Mouse (Mus musculus): ENCODE measurements around the gene Iqcf3.
A peak's percentile ranks its signal among the peaks of the same experiment; 100 is the strongest.

The Iqcf3 gene

DNA sequence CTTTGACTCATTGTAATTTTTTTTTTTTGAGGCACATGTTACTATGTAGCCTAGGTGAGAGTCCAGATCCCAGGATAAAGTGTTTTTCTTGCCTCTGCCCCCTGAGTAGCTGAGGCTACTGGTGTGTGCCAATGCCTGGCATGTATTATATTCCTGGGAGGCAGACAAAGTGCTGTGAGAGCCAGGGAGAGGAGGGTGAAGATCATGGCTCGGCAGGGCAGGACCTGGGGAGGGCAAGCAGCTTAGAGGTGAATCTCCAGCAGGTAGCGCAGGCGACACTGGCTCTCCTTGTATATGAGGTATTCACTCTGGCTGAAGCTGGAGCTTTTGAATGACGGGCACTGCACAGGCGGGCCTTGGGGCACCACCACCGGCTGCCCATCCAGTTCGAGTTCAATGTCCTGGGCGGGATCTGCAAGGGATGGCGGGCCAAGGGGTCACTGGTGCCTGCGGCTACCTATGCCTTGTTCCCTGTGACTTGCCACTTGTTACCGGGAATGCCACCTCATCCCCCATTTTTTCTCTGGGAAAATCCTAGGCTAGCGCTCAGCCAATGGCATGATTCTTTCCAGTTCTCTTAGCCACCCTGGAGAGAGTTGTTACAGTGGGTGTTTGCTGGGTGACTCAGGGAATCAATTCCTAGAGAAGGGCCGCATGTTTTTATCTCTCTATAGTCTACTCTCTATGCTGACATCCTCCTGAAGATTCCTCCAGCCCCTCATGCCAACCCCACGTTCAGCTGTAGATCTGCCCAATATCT lies 90.3 kb downstream of the Iqcf3 start:
- no peak for DNase-seq

DNA sequence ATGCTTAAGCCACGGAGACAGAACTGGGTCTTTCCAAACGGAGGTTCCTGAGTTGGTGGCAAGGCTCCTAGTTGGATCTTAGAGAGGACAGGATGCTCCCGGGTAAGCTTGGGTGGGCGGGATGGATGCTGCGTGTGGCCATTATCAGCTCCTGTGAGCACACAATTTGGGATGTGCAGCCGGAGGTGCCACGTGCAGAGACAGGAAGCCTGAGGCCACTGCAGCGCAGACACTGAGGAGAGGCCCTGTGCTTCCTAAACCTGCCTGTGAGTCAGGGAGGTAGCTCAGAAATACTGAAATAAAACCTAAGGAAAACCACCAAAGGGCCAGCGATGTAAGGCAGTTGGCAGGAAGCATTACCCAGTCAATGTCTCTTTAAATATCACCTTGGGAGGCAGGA lies 91.7 kb downstream of the Iqcf3 start:
- DNase-seq = no peak

DNA sequence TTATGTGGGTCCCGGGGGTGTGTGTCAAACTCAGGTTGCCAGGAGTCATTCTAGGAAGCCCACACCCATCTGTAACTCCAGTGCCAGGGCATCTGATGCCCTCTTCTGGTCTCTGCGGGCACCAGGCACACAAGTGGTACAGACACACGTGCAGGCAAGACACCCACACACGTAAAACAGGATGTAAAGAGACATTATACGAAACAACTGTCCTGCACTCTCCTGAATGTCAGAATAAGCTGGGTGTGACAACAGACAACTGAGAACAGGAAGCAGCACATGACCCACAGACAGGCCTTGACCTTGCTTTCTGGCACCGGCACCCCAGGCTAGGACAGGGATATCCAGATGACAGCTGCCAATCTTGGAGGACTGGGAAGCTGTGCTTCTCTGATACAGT lies 92.1 kb downstream of the Iqcf3 start:
- DNase-seq = no peak

DNA sequence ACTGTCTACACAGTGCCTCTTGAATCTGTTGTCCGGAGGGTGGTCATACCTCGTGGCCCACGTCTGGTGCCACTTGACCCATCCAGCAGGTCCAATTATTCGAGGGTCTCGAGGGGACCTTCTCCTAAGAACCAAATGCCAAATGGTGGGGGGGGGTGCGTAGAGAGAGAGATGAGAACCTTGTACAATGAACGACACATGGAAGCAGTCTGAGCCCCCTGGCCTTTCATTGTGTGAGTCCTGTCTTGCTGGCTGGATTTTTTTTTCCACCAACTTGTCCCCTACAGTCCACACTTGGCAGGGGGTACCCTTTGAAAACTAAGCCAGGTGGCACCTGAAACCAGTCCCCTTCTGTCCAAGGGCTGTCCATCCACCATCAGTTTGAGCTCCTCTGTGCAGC lies 93.7 kb downstream of the Iqcf3 start:
- no peak for DNase-seq

DNA sequence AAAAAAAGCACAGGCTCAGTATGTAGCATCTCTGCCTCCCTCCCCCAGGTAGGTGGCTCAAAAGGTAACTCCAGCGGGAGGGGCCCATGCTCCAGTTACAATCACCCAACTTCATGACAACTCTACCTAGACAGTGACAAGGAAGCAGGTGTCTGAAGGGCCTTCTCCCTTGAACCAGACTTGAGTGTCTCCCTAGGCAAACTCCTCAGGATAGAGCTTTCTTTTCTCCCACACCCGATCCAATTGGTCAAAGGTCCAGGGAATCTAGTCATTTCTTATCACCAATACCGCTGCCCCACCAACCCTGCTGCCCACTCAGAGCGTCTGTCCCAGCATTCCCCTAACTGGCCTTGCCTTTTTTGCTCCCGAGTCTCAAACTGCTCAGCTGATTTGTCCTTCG lies 94.7 kb downstream of the Iqcf3 start:
- DNase-seq = no peak

DNA sequence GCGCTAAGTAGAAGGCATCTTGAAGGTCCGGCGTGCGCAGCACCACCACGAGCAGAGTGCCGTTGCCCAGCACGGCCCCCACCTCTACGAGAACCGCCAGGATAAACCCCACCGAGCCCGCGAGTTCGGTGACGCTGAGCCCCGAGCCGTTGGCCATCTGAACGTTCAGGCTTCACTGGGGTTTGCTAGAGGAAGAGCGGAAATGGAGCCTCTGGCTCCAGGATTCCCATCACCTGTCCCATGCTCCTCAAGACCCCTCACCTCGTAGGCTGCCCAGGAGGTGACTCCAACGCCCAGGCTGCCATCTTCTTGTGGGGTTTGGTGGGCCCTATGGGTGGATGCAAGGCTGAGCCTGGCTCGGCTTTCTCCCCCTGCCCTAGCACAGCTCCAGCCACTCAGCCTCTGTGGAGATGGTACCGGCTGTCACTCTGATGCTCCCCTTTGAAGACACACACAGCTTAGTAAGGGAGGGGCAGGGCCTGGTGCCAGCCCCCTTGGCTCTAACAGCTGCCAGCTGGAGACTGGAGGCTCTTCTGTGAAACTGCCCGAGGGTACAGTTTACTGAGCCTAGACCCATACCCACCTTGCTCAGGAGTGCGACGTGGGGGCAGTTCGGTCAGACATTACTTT lies 95.7 kb downstream of the Iqcf3 start, which contains the start of gene Gpr62:
Gene Gpr62 (minus strand): TSS at position 368 of the 630 bp plus-strand sequence.
- DNase-seq = no peak

DNA sequence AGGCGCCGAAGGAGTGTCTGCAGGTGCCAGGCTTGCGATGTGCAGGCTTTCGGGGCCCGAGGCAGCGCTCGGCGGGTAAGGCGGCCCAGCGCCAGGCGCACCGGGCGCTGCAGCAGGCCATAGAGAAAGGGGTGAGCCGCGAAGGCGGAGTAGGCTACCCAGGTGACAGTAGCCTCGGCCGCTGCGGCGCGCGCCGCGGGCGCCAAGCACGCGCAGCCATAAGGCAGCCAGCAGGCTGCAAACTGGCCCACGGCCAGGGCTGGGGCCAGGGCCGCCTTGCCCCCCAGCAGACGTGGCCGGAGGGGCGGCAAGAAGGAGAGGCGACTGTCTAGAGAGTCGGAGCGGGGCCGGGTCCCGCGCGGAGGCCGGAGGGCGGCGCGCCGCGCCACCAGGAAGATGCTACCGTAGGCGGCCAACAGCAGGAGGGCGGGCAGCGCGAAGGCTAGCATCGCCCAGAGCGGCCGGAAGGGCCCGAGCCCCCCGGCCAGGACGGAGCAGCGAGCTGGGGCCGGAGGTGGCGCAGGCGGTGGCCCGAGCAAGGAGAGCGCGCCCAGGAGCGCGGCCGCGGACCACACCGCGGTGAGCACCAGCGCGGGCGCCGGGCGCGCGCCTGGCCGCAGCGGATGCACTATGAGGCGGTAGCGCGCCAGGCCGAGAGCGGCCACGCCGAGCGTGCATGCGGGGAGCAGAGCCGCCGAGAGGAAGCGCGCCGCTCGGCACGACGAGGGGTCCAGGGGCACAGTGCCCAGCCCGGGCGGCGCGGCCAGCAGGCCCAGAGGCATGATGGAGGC lies 96.5 kb downstream of the Iqcf3 start:
- peak; percentile 38 for DNase-seq

DNA sequence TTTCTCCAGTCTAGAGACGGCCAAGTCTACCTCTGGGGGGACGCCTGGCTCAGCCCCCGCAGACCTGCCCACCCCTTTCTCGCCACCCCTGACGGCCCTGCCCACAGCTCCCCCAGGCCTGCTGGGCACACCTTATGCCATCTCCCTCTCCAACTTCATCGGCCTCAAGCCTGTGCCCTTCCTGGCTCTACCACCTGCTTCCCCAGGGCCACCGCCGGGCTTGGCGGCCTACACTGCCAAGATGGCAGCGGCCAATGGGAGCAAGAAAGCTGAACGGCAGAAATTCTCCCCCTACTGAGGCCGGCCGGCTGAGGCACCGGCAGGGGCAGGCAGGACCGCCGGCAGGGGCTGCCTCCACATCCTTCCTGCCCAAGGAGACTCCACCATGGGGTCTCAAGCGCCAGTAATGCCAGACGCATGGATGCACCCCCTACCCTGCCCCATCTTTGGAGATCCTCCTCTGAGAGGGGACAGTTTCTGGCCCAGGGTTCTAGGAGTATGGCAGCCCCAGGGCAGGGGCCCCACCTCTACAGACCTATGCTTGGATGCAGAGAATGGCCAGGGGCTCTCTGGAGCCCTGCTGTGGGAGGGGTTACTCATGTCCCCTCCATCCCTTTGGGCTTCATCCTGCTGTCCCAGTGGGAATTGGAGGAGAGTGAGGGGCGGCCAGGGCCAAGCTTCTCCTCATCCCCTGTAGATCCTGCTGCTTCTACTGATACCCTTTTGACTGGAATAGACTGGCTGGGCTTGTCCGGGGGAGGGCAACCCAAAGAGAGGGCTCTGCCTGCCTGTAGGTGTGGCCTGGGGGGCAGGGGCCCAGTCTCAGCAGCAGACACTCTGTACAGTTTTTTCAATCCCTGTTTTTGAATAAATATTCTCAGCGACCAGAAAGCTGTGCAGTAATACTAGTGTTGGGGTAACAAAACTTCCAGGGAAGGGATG lies 98.0 kb downstream of the Iqcf3 start:
- DNase-seq = no peak

DNA sequence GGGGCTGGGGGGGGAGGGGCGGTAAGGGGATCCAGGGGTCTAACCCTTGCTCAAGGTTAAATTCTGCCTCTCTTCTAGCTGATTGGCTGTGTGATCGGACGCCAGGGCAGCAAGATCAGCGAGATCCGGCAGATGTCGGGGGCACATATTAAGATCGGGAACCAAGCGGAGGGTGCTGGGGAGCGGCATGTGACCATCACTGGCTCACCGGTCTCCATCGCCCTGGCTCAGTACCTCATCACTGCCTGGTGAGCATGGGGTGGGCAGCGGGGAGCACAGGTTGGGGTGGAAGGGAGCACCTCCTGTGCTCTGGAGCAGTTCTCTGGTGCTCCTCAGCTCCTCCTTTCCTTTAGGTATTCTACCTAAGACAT lies 99.0 kb downstream of the Iqcf3 start:
- DNase-seq = no peak

DNA sequence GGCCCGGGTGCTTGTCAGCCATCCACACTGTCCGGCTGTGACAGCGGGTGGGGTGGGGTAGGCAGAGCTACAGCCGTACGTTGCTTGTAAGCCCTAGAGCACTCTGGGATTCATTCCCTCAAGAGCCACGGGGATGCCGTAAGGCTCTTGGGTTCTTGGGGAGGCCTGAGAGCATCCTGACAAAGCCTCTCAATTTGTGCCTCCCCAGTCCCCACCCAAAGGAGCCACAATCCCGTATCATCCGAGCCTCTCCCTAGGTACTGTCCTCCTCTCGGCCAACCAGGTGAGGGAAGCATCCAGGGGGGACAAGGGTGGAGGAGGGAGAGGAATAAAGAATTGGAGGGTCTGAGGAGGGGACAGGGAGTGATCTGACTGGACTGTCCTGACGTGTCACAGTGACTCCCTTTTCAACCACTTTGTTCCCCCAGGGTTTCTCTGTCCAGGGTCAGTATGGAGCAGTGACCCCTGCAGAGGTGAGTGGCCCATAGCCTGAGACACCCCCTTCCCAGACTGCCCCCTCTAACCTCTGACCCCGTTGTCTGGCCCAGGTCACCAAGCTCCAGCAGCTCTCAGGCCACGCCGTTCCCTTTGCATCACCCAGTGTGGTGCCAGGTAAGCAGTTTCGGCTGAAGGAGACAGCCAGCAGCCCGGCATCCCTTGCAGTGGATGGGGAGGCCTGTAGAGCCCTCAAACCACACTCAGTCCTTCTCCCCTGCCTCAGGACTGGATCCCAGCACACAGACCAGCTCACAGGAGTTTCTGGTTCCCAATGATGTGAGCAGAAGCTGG lies 99.6 kb downstream of the Iqcf3 start:
- no peak for DNase-seq

DNA sequence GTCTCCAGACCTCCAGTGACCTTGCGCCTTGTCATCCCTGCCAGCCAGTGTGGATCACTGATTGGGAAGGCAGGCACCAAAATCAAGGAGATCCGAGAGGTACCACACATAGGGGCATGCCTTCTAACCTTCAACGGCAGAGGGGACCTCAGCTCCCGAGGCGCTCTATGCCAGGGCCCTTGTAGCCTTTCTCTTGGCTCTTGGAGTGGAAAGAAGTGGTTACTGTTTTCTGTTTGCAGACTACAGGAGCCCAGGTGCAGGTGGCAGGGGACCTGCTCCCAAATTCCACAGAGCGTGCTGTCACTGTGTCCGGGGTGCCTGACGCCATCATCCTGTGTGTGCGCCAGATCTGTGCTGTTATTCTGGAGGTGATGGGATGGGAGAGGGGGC lies 100.4 kb downstream of the Iqcf3 start:
- DNase-seq = no peak

DNA sequence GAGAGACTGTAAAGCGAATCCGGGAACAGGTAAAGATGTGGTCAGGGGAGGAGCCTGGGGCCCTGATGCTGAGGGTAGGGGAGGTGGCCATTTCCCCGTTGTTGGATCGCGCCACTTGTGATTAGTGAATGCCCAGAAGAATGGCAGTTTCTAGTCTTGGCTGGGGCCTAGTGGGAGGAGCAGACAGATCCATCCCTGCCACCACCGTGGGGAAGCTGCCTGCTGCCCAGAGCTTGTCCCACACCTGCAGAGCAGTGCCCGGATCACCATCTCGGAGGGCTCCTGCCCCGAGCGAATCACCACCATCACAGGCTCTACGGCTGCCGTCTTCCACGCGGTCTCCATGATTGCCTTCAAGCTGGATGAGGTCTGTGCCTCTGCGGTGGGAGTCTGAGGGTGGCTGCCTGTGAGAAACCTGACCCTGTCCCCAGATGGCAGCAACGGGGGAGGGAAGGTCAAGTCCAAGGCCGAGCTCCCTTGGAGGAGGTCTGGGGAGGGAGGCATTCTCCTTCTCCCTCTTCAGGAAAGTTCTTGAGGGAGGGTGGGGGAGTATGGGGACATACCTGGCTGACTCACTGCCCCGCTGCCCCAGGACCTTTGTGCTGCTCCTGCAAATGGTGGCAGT lies 100.9 kb downstream of the Iqcf3 start:
- no peak for DNase-seq

DNA sequence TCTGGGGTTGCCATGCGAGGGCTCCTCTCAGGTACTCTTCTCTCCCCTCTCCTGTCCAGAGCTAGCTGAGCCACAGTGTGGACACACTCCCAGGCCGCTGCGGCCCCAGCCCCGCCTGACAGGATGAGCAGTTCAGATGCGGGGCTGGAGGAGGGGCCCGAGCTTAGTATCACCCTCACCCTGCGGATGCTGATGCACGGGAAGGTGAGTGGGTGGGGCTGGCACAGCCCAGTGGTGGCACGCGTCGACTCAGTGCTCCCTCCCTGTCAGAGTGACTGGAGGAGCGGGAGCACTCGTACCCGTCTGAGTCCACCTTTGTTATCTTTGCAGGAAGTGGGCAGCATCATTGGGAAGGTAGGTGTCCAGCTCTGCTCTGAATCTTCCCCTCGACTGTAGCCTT lies 101.5 kb downstream of the Iqcf3 start:
- no peak for DNase-seq

DNA sequence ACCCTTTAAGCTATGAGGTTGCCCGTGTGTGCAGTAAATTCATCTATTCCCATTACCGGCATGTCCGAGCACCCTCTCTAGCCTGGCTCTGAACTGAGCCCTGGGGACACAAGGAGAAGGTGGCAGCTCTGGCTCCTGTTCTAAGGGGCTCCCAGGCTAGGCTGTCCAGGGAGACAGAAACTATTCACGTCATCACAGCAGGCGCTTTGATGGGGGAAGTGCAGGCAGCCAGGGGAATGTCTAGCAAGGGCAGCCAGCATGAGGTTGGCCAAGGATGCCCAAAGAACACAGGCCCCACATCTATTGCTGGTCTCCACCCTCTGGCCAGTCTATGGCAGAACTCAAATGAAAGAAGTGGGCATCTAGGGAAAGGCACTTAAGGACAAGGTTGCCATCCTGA lies 103.5 kb downstream of the Iqcf3 start:
- no peak for DNase-seq

DNA sequence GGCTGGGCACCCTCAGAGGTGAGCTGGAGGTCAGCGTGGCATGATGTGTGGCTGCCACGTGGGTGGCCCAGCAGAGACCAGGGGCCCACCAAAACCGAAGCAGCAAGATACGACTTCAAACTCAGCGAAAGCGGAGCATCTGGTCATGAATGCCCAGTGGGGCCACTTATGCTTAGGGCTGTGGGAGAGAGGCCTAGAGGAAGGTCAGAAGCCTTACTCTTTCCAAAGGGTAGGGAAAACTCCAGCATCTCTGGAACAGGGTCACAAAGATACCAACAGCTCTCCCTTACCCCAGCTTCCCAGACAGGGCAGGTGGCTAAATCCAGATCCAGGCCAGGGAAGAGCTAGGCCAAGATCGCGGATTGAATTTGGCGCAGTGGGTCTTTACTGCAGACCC lies 104.3 kb downstream of the Iqcf3 start:
- DNase-seq = no peak

DNA sequence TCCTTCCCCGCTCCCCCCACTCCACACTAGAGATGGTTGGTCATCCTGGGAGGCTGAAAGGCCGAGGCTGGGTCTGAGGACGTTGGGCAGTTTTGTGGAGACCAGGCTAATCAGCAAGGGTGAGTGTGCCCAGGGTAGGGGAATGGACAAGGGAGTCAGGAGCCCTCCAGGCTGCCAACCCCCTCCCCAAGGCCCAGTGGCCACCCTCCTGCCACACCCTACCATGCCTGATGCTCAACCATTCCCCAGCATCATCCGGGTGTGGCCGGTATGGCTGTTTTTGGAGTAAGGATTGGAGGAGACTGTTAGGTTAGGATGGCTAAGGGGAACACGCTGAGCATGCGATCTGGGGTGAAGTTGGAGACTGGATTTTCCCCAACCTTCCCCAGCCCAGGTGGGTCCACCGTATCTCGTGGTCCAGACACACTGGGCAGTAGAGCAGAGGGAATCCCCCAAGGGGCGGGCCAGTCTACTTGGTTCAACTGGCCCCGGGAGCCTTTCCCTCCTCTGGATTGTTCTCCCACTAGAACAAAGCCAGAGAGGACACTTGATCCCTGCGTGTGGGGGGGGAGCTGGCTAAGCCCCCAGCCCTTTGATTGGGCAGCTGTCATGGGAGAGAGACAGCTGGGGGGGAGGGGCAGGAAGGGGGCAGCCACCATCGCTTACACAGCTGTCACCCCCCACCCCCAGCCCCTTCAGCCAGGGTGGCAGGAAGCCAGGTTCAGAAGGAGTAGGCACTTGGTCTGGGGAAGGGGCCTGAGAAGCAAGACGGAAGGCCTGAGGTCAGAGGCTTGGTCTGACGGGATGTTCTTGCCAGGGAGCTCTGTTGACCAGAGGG lies 104.9 kb downstream of the Iqcf3 start:
- no peak for DNase-seq

DNA sequence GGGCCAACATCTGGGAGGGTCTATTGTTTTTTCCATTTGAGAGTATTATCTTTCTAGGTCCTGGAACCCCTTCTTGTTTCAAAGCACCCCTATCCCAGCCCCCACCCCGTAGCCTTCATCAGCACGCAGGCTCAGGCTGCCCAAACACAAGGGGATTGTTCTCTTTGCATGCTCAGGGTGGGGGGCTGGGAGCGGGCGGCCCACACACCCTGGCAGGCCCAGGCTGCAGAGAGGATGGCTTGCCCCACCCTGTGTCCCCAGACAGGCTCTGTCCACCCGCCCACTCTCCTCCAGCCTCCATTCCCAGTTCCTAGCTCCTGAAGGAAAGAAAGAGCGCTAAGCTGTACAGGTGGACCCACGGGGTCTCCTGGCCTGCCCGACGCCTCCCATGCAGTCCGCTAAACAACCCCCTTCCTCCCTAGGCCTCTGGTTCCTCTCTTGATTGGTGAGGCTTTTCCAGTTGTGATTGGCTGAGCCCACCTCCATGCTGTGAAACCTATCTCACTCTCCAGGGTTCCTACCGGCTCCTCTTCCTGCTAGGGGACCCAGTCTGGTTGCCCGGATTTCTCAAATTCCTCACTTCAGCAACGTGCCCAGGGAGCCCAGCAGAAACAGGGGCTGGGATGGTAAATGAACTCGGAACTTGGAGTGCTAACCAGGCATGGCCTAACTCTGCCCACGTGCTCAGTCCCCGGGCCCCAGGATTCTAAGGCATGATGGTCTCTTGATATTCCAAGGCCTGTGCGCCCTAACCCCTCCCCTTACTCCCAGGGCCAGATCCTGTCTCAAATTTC lies 106.3 kb downstream of the Iqcf3 start:
- DNase-seq = no peak

DNA sequence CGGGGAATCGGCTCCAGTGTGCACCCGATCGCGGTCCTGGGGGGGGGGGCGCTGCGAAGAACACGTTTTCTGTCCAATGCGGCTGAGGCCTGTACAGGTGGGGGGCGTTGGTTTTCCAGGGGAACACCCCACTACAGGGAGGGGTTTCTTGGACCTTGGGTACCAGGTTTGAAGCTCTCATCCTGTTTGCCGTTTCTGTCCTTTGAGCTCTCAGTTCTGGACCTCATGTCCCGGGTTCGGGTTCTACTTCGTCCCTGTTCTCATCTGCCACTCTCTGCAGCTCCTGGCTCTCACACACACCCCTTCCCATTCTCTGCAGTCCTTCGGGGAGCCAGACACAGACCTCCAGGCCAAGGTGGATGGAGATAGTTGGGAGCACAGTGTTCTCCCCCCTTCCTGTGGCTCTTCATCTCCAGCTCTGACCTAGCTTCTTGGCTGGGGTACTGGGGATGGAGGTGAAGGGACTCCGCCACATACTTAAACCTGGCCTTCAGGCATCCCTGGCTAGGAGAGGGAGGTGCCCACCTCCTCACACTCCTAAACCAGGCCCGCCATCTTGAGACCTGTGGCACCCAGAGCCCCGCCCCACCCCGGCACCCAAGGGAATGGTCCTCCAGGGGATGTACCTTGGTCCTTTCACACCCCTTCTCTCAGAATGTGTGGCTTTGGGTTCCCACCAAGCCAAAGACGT lies 107.2 kb downstream of the Iqcf3 start:
- DNase-seq = no peak
